Mouse (Mus musculus) heart, adult 2 months (tissue): ENCODE results near the gene Gm42742.

Experiments
- CTCF ChIP-seq: fragments of 200-600 bp; IDR thresholded peaks from 2 replicates; pipeline ENCODE4 v1.8.1; 2022; ENCODE audit warnings: antibody characterized with exemption, mild to moderate bottlenecking, moderate library complexity
- EP300 ChIP-seq: fragments of 200-500 bp; IDR thresholded peaks from 2 replicates; pipeline ENCODE4 v1.6.1; 2011; ENCODE audit warnings: low read depth, low read length, control low read depth; ENCODE audit not compliant: insufficient read depth

DNA sequence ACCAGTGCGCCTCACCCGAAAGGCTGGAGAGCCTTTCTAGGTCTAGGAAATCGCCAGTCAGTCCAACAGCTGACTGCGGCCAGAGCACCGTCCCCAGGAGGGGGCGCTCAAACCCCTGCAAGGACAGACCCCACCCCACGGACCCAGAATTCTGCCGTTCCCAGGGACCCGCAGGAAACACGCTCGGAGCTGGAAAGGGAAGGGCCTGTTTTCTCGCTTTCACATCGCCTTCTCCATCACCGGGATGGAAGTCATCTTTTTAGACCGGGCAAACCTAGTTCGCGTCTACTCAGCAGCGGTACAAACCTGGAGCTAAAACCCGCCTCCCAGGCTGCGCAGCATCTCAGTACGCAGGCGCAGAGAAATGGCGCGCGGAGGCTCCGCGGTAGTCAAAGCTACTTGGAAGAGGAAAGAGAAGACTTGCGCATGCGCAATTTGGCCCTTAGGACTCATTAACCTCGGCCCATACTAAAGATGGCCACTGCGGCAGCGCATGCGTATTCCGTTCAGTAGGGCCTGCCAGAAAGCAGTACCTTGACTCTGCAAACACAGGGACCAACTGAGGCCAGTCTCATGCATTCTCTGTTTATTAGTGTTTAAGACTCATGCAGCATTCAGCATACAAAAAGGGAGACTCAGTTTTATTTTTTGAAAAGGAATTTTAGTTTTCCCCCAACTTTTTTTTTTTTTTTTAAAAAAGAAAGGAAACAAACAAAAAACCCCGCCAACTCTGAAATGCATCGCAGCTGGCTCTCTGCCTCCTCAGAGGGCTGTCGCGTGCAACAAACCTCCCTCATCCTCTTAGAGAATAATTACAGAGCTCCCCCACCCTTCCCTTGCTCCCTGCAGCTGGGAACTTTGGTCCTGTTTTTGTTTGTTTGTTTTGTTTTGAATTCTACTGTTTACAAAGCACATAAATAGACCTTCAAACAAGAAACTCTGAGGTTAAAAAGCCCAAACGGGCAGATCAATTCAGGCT lies 3.6 kb downstream of the Gm42742 start, which contains the start of gene Pagr1a:
- peak; percentile 90 for TF ChIP-seq CTCF
- peak; percentile 43 for TF ChIP-seq EP300
